Mouse (Mus musculus) bone marrow, adult 2 months (tissue): ENCODE measurements around the gene Cox20.

ENCODE experiments used
- CTCF ChIP-seq: fragments of 200-500 bp; IDR thresholded peaks from 2 replicates; pipeline ENCODE4 v1.5.1; 2011; ENCODE audit warnings: low read length, control low read depth; ENCODE audit not compliant: control insufficient read depth, insufficient read depth
- POLR2A ChIP-seq: fragments of 200-500 bp; IDR thresholded peaks from 2 replicates; pipeline ENCODE4 v1.6.1; 2011; ENCODE audit warnings: low read depth, mild to moderate bottlenecking, control low read depth, low read length, borderline replicate concordance; ENCODE audit not compliant: control insufficient read depth

DNA sequence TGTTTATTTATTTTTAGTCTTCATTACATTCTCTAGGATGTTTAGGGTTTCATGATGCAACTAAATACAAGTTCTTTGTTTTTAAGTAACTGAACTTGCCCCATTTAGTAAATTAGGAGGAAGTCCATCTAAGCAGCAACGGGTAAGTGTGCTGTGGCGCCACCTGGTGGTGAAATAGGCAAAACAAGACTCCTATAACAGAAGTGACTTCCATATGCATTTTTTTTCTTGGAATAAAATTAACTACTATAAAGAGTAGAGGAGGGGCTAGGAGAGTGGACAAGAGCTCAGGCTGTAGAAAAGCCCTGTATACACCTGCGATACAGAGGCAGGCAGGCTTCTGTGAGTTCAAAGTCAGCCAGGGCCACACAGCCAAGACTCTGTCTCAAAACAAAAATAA, 15.5 kb upstream of the Cox20 start:
- TF ChIP-seq CTCF (peak; percentile 75), POLR2A (no peak)
